Mouse (Mus musculus) spleen, embryonic (tissue): ENCODE results near the gene Dcaf5.

Source experiments
- CTCF ChIA-PET: fragments of 350-600 bp; sonication (Branson Sonifier 250); formaldehyde crosslinking; loops from one replicate; lab custom pipeline; 2022; lab: Charles Lee

Gene Dcaf5

DNA sequence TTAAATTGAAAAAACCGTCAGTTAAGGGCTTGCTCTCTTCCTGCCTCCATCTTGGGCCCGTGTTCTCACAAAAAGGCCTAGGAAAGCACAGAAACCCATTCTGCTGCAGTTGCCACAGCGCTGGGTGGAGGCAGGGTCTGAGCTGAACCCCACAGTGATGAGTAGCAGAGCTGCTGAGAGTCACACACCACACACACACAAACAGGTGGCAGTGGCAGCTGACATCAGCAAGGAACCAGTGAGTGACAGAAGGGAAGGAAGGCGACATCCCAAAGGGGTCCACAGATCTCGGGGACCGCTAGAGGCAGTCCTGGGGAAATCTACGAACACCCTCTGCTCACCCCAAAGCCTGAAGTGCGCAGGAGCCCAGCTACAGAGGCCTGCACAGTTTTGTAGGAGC, 25.5 kb downstream of the Dcaf5 start:
- CTCF ChIA-PET: no interaction called here

- CTCF ChIA-PET: no interaction called here
These were observed 28.6 kb downstream of the Dcaf5 start for GRCm38 (mm10) chr12:80407824-80408223.

DNA sequence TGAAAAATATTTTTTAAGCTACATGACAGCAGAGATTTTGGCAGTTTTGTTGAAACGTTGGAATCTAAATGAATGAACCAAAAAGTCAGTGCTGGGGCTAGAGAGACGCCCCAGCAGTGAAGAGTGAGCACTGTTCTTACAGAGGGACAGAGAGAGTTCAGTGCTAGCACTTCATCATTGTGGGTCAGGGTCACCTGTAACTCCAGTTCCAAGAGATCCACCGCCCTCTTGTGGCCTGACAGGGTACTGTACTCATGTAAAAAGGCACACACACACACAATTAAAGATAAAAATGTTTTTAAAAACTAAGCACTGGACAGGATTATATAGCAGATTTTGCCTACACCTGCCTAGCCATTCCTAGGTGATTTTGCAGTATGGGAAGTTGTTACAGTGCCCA, 29.8 kb downstream of the Dcaf5 start:
- CTCF ChIA-PET: no interaction called here

- CTCF ChIA-PET: no interaction called here
These were observed 32.3 kb downstream of the Dcaf5 start for GRCm38 (mm10) chr12:80404139-80404538.

- CTCF ChIA-PET: no interaction called here
These were observed 37.3 kb downstream of the Dcaf5 start for GRCm38 (mm10) chr12:80399147-80399546.

GRCm38 (mm10) chr12:80396397-80396796, 40.0 kb downstream of the Dcaf5 start:
- CTCF ChIA-PET: no interaction called here

GRCm38 (mm10) chr12:80395270-80395669, 41.1 kb downstream of the Dcaf5 start:
- CTCF ChIA-PET: no interaction called here

- CTCF ChIA-PET: no interaction called here
These were observed 42.4 kb downstream of the Dcaf5 start for GRCm38 (mm10) chr12:80394045-80394444.

DNA sequence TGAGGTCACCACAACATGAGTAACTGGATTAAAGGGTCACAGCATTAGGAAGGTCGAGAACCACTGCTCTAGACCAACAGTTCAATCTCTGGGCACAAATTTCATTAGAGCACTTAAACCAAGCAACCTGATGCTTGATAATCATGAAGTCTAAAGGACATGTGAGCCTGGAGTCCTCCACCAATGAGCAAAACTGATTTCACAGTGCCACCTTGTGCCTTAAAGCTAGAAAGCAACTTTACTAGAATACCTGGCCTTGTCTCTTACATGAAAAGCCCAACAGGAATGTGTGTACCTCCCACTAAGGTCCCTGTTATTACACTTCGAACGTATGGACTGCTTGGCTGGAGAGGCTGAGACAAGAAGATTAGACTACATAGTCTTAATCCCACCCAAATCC, 47.0 kb downstream of the Dcaf5 start:
- CTCF ChIA-PET: no interaction called here

DNA sequence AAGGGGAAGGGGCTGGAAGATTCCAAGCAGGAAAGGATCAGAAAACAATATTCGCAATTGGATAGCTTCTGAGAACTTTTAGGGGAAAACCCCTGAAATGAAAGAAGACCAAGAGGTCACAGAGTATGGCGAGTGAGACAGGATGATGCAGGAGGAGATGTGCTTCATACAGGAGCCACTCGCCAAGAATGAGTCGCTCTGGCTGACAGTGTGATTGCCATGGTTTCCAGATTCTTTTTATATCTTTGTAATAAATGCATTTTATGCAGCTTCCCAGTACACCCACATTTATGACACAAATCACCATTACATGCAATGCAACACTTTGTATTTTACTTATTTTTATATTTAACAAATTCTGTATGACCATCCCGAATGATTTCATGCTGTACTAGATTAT, 49.1 kb downstream of the Dcaf5 start:
- CTCF ChIA-PET: no interaction called here

DNA sequence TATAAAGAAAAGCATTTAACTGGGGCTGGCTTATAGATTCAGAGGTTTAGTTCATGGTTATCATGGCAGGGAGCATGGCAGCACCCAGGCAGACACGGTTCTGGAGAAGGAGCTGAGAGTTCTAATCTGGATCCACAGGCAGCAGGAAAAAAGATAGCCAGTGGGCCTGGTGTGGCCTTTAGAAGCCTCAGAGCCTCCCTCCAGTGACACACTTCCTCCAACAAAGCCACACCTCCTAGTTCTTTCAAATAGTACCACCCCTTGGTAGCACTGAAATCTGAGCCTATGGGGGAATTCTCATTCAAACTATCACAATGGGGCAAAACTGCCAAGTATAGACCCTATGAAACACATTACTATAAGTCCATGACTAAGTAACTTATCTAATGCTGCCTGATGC, 51.0 kb downstream of the Dcaf5 start:
- CTCF ChIA-PET: no interaction called here

- CTCF ChIA-PET: no interaction called here
These were observed 52.9 kb downstream of the Dcaf5 start for GRCm38 (mm10) chr12:80383478-80383877.

GRCm38 (mm10) chr12:80382794-80383193, 53.6 kb downstream of the Dcaf5 start:
- CTCF ChIA-PET: no interaction called here

DNA sequence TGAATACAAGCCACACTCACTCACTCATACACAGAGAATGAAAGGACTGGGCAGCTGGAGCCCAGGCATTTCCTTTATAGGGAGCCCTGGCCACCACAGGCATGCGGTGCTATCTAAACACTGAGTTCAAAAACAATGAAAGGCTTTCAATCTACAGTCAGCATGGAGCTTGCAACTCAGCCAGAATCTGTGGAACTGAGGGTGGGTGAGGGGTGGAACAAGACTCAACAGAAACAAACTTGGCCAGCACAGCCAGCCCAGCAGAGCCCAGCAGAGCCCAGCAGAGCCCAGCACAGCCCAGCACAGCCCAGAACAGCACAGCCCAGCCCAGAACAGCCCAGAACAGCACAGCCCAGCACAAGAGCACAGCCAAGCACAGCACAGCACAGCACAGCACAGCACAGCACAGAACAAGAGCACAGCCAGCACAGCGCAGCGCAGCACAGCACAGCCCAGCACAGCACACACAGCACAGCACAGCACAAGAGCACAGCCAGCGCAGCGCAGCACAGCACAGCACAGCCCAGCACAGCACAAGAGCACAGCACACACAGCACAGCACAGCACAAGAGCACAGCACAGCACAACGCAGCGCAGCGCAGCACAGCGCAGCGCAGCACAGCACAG, 56.5 kb downstream of the Dcaf5 start:
- CTCF ChIA-PET: no interaction called here

- CTCF ChIA-PET: no interaction called here
These were observed 57.0 kb downstream of the Dcaf5 start for GRCm38 (mm10) chr12:80379393-80379792.

DNA sequence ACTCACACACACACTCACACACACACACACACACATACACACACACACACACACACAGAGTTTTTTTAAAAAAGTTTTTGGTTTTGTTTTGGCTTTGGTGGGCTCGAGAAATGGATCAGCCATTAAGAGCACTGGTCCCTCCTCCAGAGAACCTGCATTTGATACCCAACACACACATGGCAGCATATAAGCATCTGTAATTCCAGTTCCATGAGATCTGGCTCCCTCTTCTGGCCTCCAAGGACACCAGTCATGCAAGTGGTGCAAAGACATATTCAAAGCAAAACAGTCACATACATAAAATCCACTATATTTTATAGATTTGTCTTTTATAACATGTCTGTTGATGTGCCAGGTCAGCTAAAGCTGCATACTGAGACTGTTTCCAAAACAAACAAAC, 58.8 kb downstream of the Dcaf5 start:
- CTCF ChIA-PET: interaction anchor here (0.7 kb wide), 1 partner anchor 62 kb away, joined by 3 read pairs; no protein-coding TSS in a partner anchor

GRCm38 (mm10) chr12:80375721-80376120, 60.7 kb downstream of the Dcaf5 start:
- CTCF ChIA-PET: interaction anchor here (0.5 kb wide), 1 partner anchor 180 kb away, joined by 3 read pairs; no protein-coding TSS in a partner anchor

DNA sequence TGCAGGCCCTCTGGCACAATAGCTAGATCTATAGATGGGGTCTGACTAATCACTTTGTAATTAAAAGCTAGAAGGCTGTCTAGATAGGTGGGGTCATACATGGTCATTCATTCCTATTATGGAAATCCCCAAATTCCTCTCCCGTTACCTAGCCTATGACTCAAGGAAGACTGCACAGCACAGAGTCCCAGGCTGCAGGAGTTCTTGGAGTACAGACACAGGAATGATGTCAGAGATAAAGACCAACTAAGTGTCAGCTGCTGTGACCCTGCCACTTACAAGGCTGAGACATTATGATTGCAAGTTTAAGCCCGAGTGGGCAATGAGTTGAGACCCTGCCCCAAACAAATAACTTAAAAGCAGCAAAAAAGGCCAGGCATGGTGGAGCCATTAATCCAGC, 61.7 kb downstream of the Dcaf5 start:
- CTCF ChIA-PET: interaction anchor here (0.6 kb wide), 1 partner anchor 56 kb away, joined by 3 read pairs; no protein-coding TSS in a partner anchor

GRCm38 (mm10) chr12:80372946-80373345, 63.5 kb downstream of the Dcaf5 start:
- CTCF ChIA-PET: no interaction called here

DNA sequence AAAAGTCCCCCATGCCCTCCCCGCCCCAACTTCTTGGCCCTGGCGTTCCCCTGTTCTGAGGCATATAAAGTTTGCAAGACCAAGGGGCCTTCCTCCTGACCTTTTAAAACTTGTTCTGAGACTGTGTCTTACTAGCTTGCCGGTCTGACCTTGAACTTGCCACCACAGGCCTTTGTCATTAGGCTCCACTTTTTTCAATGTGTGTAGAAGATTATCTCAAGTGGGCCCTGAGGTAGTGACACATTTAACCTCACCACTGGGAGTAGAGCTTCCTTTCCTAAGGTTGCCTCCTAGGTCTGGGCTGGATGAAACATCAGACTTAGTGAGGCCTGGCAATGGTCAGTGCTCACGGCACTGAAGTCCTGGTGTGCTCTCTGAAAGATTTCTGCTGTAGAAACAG, 69.2 kb downstream of the Dcaf5 start:
- CTCF ChIA-PET: no interaction called here

GRCm38 (mm10) chr12:80366004-80366480, 70.4 kb downstream of the Dcaf5 start:
- CTCF ChIA-PET: no interaction called here

GRCm38 (mm10) chr12:80365345-80365744, 71.1 kb downstream of the Dcaf5 start:
- CTCF ChIA-PET: no interaction called here

DNA sequence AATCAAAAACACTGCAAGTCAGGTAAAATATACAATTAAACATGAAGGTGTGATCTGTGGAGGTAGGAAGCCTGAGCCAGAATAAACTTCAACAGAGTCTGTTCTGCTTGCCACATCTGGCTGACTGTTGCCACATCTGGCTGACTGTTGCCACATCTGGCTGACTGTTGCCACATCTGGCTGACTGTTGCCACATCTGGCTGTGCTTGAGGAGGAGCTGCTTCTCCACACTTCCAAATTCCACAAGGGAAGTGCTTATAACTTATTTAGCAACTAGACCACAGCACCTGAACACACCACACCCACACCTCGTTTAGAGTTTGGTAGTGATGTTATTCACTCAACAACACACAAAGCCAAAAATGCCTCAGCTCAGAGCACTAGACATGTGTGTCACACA, 74.7 kb downstream of the Dcaf5 start:
- CTCF ChIA-PET: no interaction called here

GRCm38 (mm10) chr12:80360321-80360720, 76.1 kb downstream of the Dcaf5 start:
- CTCF ChIA-PET: no interaction called here
